Mouse (Mus musculus) neutrophil, adult 5-6 weeks (primary cell): ENCODE measurements around the gene Hopx. TPM values are rescaled to one million over a fixed set of nuclear protein-coding genes. Genes with fewer than 3 reads are reported as not detected.

ENCODE experiments used
- total RNA-seq: library from RNA; stranded (forward); fragments of 200-1000 nt; gene quantifications from 2 replicates; pipeline ENCODE4 v1.2.3, GENCODE M21; 2017

The Hopx gene
- total RNA-seq, 1 experiment from 2014 or later = 16.1 TPM

Other genes with a start within 250 kb of the Hopx start
- 39.3 and 46.3 TPM in 2 replicates for gene Aasdh, start 209.6 kb downstream of the Hopx start, total RNA-seq
- gene Paics, start 163.8 kb downstream of the Hopx start, total RNA-seq = 79.2 and 82.3 TPM in 2 replicates
- gene Ppat, start 163.5 kb downstream of the Hopx start, total RNA-seq = 10.2 and 11.8 TPM in 2 replicates
- gene Srp72, start 140.4 kb downstream of the Hopx start, total RNA-seq = 91.1 and 109 TPM in 2 replicates
- gene Arl9, start 111.1 kb downstream of the Hopx start, total RNA-seq = 1.7 and 3.3 TPM in 2 replicates
- gene Thegl, start 99.1 kb downstream of the Hopx start, total RNA-seq = not detected in 2 replicates
- not detected in 2 replicates for gene Spink2, start 96.3 kb upstream of the Hopx start, total RNA-seq
- gene Rest, start 150.4 kb upstream of the Hopx start, total RNA-seq = 62.9 and 70.3 TPM in 2 replicates
- 5.5 and 5.8 TPM in 2 replicates for gene Noa1, start 195.0 kb upstream of the Hopx start, total RNA-seq
- 97.9 and 120 TPM in 2 replicates for gene Polr2b, start 195.0 kb upstream of the Hopx start, total RNA-seq